ENCODE assay signal across 33 mouse cellular contexts in genomic region chr4:62912891-62913290, GRCm38 (mm10). TPM values are rescaled to one million over a fixed set of nuclear protein-coding genes. Genes with fewer than 3 reads are reported as not detected.
DNase-seq lines count a peak whose midpoint lies in the region; ATAC-seq and TF ChIP-seq lines count a peak whose summit lies in the region.
"Had no signal": no experiment of that assay in that cellular context is flagged by ENCODE, and none has a peak within 500 bp of the region (broad histone marks: within the 10 kb centered on the region; RNA-seq: fewer than 3 reads in every experiment).

No protein-coding gene starts in this region.

- no peak for TF ChIP-seq POLR2A in lung, adult 2 months (IDR thresholded peaks at IDR 0.05; ENCODE audit: borderline replicate concordance, extremely low read depth, low read depth, low read length)

- no peak overlapping the region for H3K4me3 ChIP-seq in heart, embryonic 12.5 days
- no peak overlapping the region for H3K4me3 ChIP-seq in lung, embryonic 14.5 days (ENCODE audit: low read depth, low read length)
- no peak overlapping the region for H3K4me3 ChIP-seq in lung, adult 2 months (replicated peaks; ENCODE audit: extremely low read depth, low read depth, low read length)
- H3K4me3 ChIP-seq: erythroblast, embryonic 14.5 days; gastrocnemius, adult 2 months; heart, embryonic 10.5 days; hindbrain, embryonic 12.5 days; intestine, embryonic 15.5 days; liver, embryonic 12.5 days; midbrain, embryonic 13.5 days; neural tube, embryonic 13.5 days; stomach, embryonic 15.5 days had no signal

- DNase-seq in adrenal gland, postnatal 10 days: peak; percentile 57
- DNase-seq in adrenal gland, postnatal 25 days: no peak
- DNase-seq in heart, adult 18-20 months: peak; percentile 8 to 22
- peak; percentile 51 for DNase-seq in lung, embryonic 14.5 days
- no peak for DNase-seq in lung, adult 2 months
- no peak for DNase-seq in right cerebral cortex, postnatal 14 days
- DNase-seq: cerebellum, adult 9-11 months; gastrocnemius, adult 2 months; gastrocnemius, postnatal 36 days; kidney, adult 2 months; kidney, postnatal 4 days; layer of hippocampus, postnatal 36 days; left cerebral cortex, postnatal 4 days; liver, postnatal 0 days; lung, postnatal 10 days; retina, postnatal 1 day; right cerebral cortex, postnatal 25 days; thymus, adult 18-20 months; thymus, postnatal 25 days had no signal

- H3K27ac ChIP-seq in heart, embryonic 12.5 days (ENCODE audit: poor library complexity, severe bottlenecking): no peak overlapping the region
- H3K27ac ChIP-seq in lung, embryonic 14.5 days (ENCODE audit: low read depth): no peak overlapping the region
- H3K27ac ChIP-seq: gastrocnemius, adult 2 months; heart, embryonic 10.5 days; hindbrain, embryonic 12.5 days; hindbrain, postnatal 0 days; intestine, embryonic 15.5 days; liver, embryonic 12.5 days; macrophage; midbrain, embryonic 13.5 days; neural tube, embryonic 13.5 days; stomach, embryonic 15.5 days had no signal

- no peak overlapping the region for H3K9ac ChIP-seq in heart, embryonic 12.5 days
- no peak overlapping the region for H3K9ac ChIP-seq in lung, embryonic 14.5 days
- H3K9ac ChIP-seq: hindbrain, embryonic 12.5 days; intestine, embryonic 15.5 days; liver, embryonic 12.5 days; liver, postnatal 0 days; midbrain, embryonic 13.5 days; neural tube, embryonic 13.5 days; stomach, embryonic 15.5 days had no signal

- 62% methylated on average over 4 of the region's 4 CpGs for WGBS in heart, embryonic 12.5 days
- 54% methylated on average over 4 of the region's 4 CpGs for WGBS in lung, embryonic 14.5 days
- WGBS in lung, adult 2 months: 51% methylated on average over 4 of the region's 4 CpGs

- TF ChIP-seq CTCF in lung, embryonic 14.5 days (IDR thresholded peaks at IDR 0.05; ENCODE audit: low read depth): no peak
- TF ChIP-seq CTCF in lung, adult 2 months (IDR thresholded peaks at IDR 0.05; ENCODE audit: insufficient read depth, low read length): no peak

- H3K27me3 ChIP-seq in heart, embryonic 12.5 days (replicated peaks): no peaks in the 10 kb centered on the region
- no peaks in the 10 kb centered on the region for H3K27me3 ChIP-seq in lung, embryonic 14.5 days (ENCODE audit: insufficient read depth, low read length)
- H3K27me3 ChIP-seq: hindbrain, embryonic 12.5 days; intestine, embryonic 15.5 days; liver, embryonic 12.5 days; midbrain, embryonic 13.5 days; neural tube, embryonic 13.5 days; stomach, embryonic 15.5 days had no signal

- peaks cover 5% of the 10 kb centered on the region; the same call in 1 of the 2 replicates for H3K9me3 ChIP-seq in heart, embryonic 12.5 days (replicated peaks)
- H3K9me3 ChIP-seq in lung, embryonic 14.5 days (ENCODE audit: low read depth, low read length): no peaks in the 10 kb centered on the region
- H3K9me3 ChIP-seq: heart, embryonic 10.5 days; intestine, embryonic 15.5 days; liver, embryonic 12.5 days; midbrain, embryonic 13.5 days; neural tube, embryonic 13.5 days; stomach, embryonic 15.5 days had no signal

- no peak overlapping the region for H3K4me2 ChIP-seq in heart, embryonic 12.5 days
- no peak overlapping the region for H3K4me2 ChIP-seq in lung, embryonic 14.5 days
- H3K4me2 ChIP-seq: hindbrain, embryonic 12.5 days; intestine, embryonic 15.5 days; liver, embryonic 12.5 days; midbrain, embryonic 13.5 days; neural tube, embryonic 13.5 days; stomach, embryonic 15.5 days had no signal

- no peaks in the 10 kb centered on the region for H3K36me3 ChIP-seq in heart, embryonic 12.5 days
- no peaks in the 10 kb centered on the region for H3K36me3 ChIP-seq in lung, embryonic 14.5 days (ENCODE audit: insufficient read depth)
- H3K36me3 ChIP-seq: G1E; heart, embryonic 10.5 days; hindbrain, embryonic 12.5 days; intestine, embryonic 15.5 days; liver, embryonic 12.5 days; midbrain, embryonic 13.5 days; neural tube, embryonic 13.5 days; stomach, embryonic 15.5 days had no signal

- ATAC-seq in heart, embryonic 12.5 days (ENCODE audit: insufficient number of reproducible peaks, low FRiP score): no peak
- ATAC-seq in lung, embryonic 14.5 days (ENCODE audit: insufficient read depth): no peak
- ATAC-seq: forebrain, embryonic 16.5 days; hindbrain, postnatal 0 days; intestine, embryonic 15.5 days; liver, embryonic 12.5 days; liver, postnatal 0 days; midbrain, embryonic 13.5 days; Patski had no signal

- H3K4me1 ChIP-seq in heart, embryonic 12.5 days (replicated peaks): no peaks in the 10 kb centered on the region; the same call in 1 of the 2 replicates
- no peaks in the 10 kb centered on the region for H3K4me1 ChIP-seq in lung, embryonic 14.5 days (ENCODE audit: insufficient read depth)
- no peaks in the 10 kb centered on the region for H3K4me1 ChIP-seq in lung, adult 2 months (ENCODE audit: control insufficient read depth, insufficient read depth, low read length)
- H3K4me1 ChIP-seq: heart, embryonic 10.5 days; hindbrain, embryonic 12.5 days; intestine, embryonic 15.5 days; liver, embryonic 12.5 days; midbrain, embryonic 13.5 days; neural tube, embryonic 13.5 days; stomach, embryonic 15.5 days had no signal

RNA-seq across cellular contexts. Expression of gene Zfp618, which starts 52.5 kb away (rescaled TPM):
- total RNA-seq in adrenal gland, postnatal 10 days (2021): 10 to 100 TPM in 1 of 2 experiments, 1 to 10 TPM in 1; 9.1 to 11.0 TPM
- total RNA-seq in adrenal gland, postnatal 25 days (2021): 5.6 and 10.3 TPM in 2 replicates
- under 1 TPM; 0.20 to 0.23 TPM for total RNA-seq in heart, adult 18-20 months (2021)
- polyA plus RNA-seq in heart, embryonic 12.5 days (2016; fragmentation: Nextera tagmentation; extraction: Ambion mirVana): 11.5 and 13.3 TPM in 2 replicates
- polyA plus RNA-seq in lung, embryonic 14.5 days (2014; fragmentation: Nextera tagmentation; extraction: Ambion mirVana): 24.5 and 27.1 TPM in 2 replicates
- 1.5 and 1.6 TPM in 2 replicates for polyA plus RNA-seq in lung, adult 2 months (2012; rRNA removed)
- polyA plus RNA-seq: erythroblast, embryonic 14.5 days; G1E; macrophage had no signal

Comparison
In these comparisons a context has a peak if more than half of its experiments do, and no peak if none do; other contexts are left out.
1. DNase-seq: peak in adrenal gland, postnatal 10 days (single experiment), heart, adult 18-20 months (2 of 2) and lung, embryonic 14.5 days (single experiment); none in adrenal gland, postnatal 25 days (single experiment), lung, adult 2 months (single experiment) and right cerebral cortex, postnatal 14 days (single experiment).